Mouse (Mus musculus) ES-E14 (cell line): ENCODE measurements around the gene Glrx5.

Source experiments
- CHD2 ChIP-seq: IDR thresholded peaks from 2 replicates; pipeline ENCODE4 v1.6.1; 2014; ENCODE audit warnings: mild to moderate bottlenecking, low read depth, low read length, inconsistent platforms
- HCFC1 ChIP-seq: IDR thresholded peaks from 2 replicates; pipeline ENCODE4 v1.6.1; 2012; ENCODE audit warnings: low read length, inconsistent platforms, borderline replicate concordance; ENCODE audit not compliant: insufficient read depth
- MAFK ChIP-seq: IDR thresholded peaks from 2 replicates; pipeline ENCODE4 v1.6.1; 2014; ENCODE audit warnings: mild to moderate bottlenecking, low read depth, low read length, inconsistent platforms; ENCODE audit not compliant: insufficient read depth
- ZC3H11A ChIP-seq: IDR thresholded peaks from 2 replicates; pipeline ENCODE4 v1.6.1; 2012; ENCODE audit warnings: low read depth, mild to moderate bottlenecking, inconsistent platforms, low read length, borderline replicate concordance
- ZNF384 ChIP-seq: IDR thresholded peaks from 2 replicates; pipeline ENCODE4 v1.6.1; 2012; ENCODE audit warnings: low read depth, low read length, inconsistent platforms

DNA sequence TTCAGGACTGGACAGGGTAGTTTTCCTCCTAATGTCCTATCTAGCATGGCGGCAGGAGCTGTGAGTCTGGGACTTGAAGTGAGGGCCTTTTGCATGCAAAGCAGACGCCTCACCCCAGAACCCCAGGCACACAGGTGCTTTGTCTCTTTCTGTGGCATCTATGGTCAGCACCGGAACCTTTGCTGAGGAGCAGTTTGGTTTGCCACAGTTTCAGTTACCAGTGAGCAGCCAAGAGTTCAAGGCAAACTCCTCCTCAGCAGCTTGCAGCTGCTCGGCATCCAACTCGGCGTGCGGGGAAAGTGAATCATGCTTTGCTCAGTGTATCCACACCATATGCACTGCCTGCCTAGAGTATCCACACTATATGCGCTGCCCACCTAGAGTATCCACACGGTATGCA is 9.7 kb upstream of the Glrx5 start:
- TF ChIP-seq ZC3H11A, result no peak
- no peak for TF ChIP-seq HCFC1
- TF ChIP-seq CHD2, result no peak
- no peak for TF ChIP-seq ZNF384
- TF ChIP-seq MAFK, result no peak
